ENCODE assay signal across 8 mouse cellular contexts in the genomic region with DNA sequence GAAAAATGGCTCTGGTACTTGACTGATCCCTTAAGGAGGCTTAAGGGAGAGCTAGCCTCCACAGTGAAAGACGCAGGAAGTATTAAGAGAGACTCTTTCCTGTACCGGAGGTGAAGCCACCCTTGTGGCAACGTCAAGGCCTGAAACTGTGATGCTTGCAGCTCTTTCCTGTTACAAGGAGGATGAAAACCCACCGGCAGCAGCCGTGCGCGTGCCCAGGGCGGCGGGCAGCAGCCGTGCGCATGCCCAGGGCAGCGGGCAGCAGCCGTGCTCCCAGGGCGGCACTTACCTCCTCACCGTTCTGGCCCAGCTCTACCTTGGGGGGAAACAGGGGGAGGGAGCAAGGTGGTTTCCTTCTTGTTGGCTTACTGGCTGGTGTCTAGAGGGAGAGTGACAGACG. TPM values are rescaled to one million over a fixed set of nuclear protein-coding genes. Genes with fewer than 3 reads are reported as not detected.
DNase-seq lines count a peak whose midpoint lies in the region; ATAC-seq lines count a peak whose summit lies in the region.
"Had no signal": no experiment of that assay in that cellular context is flagged by ENCODE, and none has a peak within 500 bp of the region (broad histone marks: within the 10 kb centered on the region; RNA-seq: fewer than 3 reads in every experiment).

No protein-coding gene starts in this region.

- H3K4me3 ChIP-seq in hindbrain, embryonic 10.5 days: no peak overlapping the region
- no peak overlapping the region for H3K4me3 ChIP-seq in hindbrain, embryonic 11.5 days (ENCODE audit: low read depth, low read length)
- H3K4me3 ChIP-seq in limb, embryonic 12.5 days (replicated peaks): no peak overlapping the region
- H3K4me3 ChIP-seq: lung, embryonic 15.5 days had no signal

- no peaks in the 10 kb centered on the region for H3K27me3 ChIP-seq in hindbrain, embryonic 10.5 days (ENCODE audit: insufficient read depth, poor library complexity, severe bottlenecking)
- no peaks in the 10 kb centered on the region for H3K27me3 ChIP-seq in hindbrain, embryonic 11.5 days (ENCODE audit: control insufficient read depth, insufficient read depth, low read length)
- no peaks in the 10 kb centered on the region for H3K27me3 ChIP-seq in limb, embryonic 12.5 days
- H3K27me3 ChIP-seq: lung, embryonic 15.5 days had no signal

- no peaks in the 10 kb centered on the region for H3K9me3 ChIP-seq in hindbrain, embryonic 10.5 days
- no peaks in the 10 kb centered on the region for H3K9me3 ChIP-seq in hindbrain, embryonic 11.5 days (ENCODE audit: control insufficient read depth, low read length)
- no peaks in the 10 kb centered on the region for H3K9me3 ChIP-seq in limb, embryonic 12.5 days
- H3K9me3 ChIP-seq: lung, embryonic 15.5 days had no signal

- no peak for ATAC-seq in hindbrain, embryonic 11.5 days (ENCODE audit: low FRiP score)
- no peak for ATAC-seq in limb, embryonic 12.5 days (ENCODE audit: insufficient number of reproducible peaks, insufficient read depth, low FRiP score, low TSS enrichment, low read depth)

- no peak overlapping the region for H3K9ac ChIP-seq in hindbrain, embryonic 11.5 days (ENCODE audit: low read depth, low read length)
- H3K9ac ChIP-seq in limb, embryonic 12.5 days (replicated peaks): peak overlapping the region; percentile 31; the same call in 1 of the 2 replicates
- H3K9ac ChIP-seq: lung, embryonic 15.5 days had no signal

- no peaks in the 10 kb centered on the region for H3K36me3 ChIP-seq in hindbrain, embryonic 10.5 days
- H3K36me3 ChIP-seq in hindbrain, embryonic 11.5 days (ENCODE audit: control insufficient read depth, insufficient read depth, low read length): no peaks in the 10 kb centered on the region
- H3K36me3 ChIP-seq in limb, embryonic 12.5 days: no peaks in the 10 kb centered on the region
- H3K36me3 ChIP-seq: lung, embryonic 15.5 days had no signal

- no peak overlapping the region for H3K4me2 ChIP-seq in hindbrain, embryonic 11.5 days (replicated peaks; ENCODE audit: low read depth, low read length)
- no peak overlapping the region for H3K4me2 ChIP-seq in limb, embryonic 12.5 days
- H3K4me2 ChIP-seq: lung, embryonic 15.5 days had no signal

- no peak for DNase-seq in hindbrain, embryonic 10.5 days (ENCODE audit: low spot score)
- no peak for DNase-seq in hindbrain, embryonic 11.5 days (ENCODE audit: low spot score)
- peak; percentile 51 to 52 for DNase-seq in B cell, adult 2 months
- DNase-seq in MN1 (ENCODE audit: low spot score): peak; percentile 70
- no peak for DNase-seq in thymus, adult 18-20 months
- no peak for DNase-seq in frontal cortex, postnatal 25 days (ENCODE audit: low spot score in 2 of 2)

- peaks cover 26% of the 10 kb centered on the region for H3K4me1 ChIP-seq in hindbrain, embryonic 10.5 days (replicated peaks)
- 0 out of 2 replicates have a peak, but pooled peaks cover 3% of the 10 kb centered on the region for H3K4me1 ChIP-seq in hindbrain, embryonic 11.5 days (replicated peaks; ENCODE audit: control insufficient read depth, insufficient read depth, low read length)
- H3K4me1 ChIP-seq in limb, embryonic 12.5 days (replicated peaks): peaks cover 19% of the 10 kb centered on the region

- peak overlapping the region; percentile 78 for H3K27ac ChIP-seq in hindbrain, embryonic 10.5 days
- H3K27ac ChIP-seq in hindbrain, embryonic 11.5 days (ENCODE audit: low read depth, low read length): no peak overlapping the region
- peak overlapping the region; percentile 45; the same call in 1 of the 2 replicates for H3K27ac ChIP-seq in limb, embryonic 12.5 days
- H3K27ac ChIP-seq: lung, embryonic 15.5 days had no signal

- WGBS in hindbrain, embryonic 10.5 days: 80% methylated on average over 16 of the region's 16 CpGs
- WGBS in hindbrain, embryonic 11.5 days: 74% methylated on average over 16 of the region's 16 CpGs
- WGBS in limb, embryonic 12.5 days: 82% methylated on average over 16 of the region's 16 CpGs

RNA-seq across cellular contexts. Expression of a gene that starts 28.9 kb away (rescaled TPM):
- polyA plus RNA-seq in hindbrain, embryonic 10.5 days (2016; fragmentation: Nextera tagmentation; extraction: Ambion mirVana): 119 and 136 TPM in 2 replicates
- 149 and 150 TPM in 2 replicates for polyA plus RNA-seq in hindbrain, embryonic 11.5 days (2014; fragmentation: Nextera tagmentation; extraction: Ambion mirVana)
- polyA plus RNA-seq in limb, embryonic 12.5 days (2016; fragmentation: Nextera tagmentation; extraction: Ambion mirVana): 172 and 173 TPM in 2 replicates

RNA-seq across cellular contexts. Expression of a gene that starts 46.3 kb away (rescaled TPM):
- 11.2 and 11.4 TPM in 2 replicates for polyA plus RNA-seq in hindbrain, embryonic 10.5 days (2016; fragmentation: Nextera tagmentation; extraction: Ambion mirVana)
- 8.5 and 9.4 TPM in 2 replicates for polyA plus RNA-seq in hindbrain, embryonic 11.5 days (2014; fragmentation: Nextera tagmentation; extraction: Ambion mirVana)
- 10.8 and 13.4 TPM in 2 replicates for polyA plus RNA-seq in limb, embryonic 12.5 days (2016; fragmentation: Nextera tagmentation; extraction: Ambion mirVana)

Comparison
In these comparisons a context has a peak if more than half of its experiments do, and no peak if none do; other contexts are left out.
1. DNase-seq: peak in B cell, adult 2 months (2 of 2) and MN1 (single experiment); none in hindbrain, embryonic 10.5 days (single experiment), hindbrain, embryonic 11.5 days (single experiment), thymus, adult 18-20 months (0 of 2) and frontal cortex, postnatal 25 days (0 of 2).